Mouse (Mus musculus) kidney, embryonic 15.5 days (tissue): Measurements from ENCODE around the gene Srrm3. TPM values are rescaled to one million over a fixed set of nuclear protein-coding genes. Genes with fewer than 3 reads are reported as not detected.

Experiments
- microRNA-seq: library from miRNA; unstranded; fragments of <30 nt; microRNA quantifications from one replicate; pipeline ENCODE4, GENCODE M21; 2016
- polyA plus RNA-seq: library from polyadenylated mRNA; unstranded; fragments of >200 nt; fragmentation: Nextera tagmentation; extraction: Ambion mirVana; gene quantifications from 2 replicates; pipeline ENCODE4 v1.2.1, GENCODE M21; 2015

Srrm3 gene
- polyA plus RNA-seq, 1 experiment from 2014 or later: 1.2 TPM

Small RNA genes lying within 50 kb of the gene (microRNA-seq; reads per million reads assigned to microRNA genes)
- not detected for gene Gm23268

Other genes starting within 250 kb of the Srrm3 start
- not detected in 2 replicates for gene Ccl26, start 243.3 kb upstream of the Srrm3 start, polyA plus RNA-seq
- gene Ccl24, start 233.8 kb upstream of the Srrm3 start, polyA plus RNA-seq: 1.9 and 2.4 TPM in 2 replicates
- 45.9 and 51.9 TPM in 2 replicates for gene Rhbdd2, start 174.3 kb upstream of the Srrm3 start, polyA plus RNA-seq
- 78.2 and 89.0 TPM in 2 replicates for gene Por, start 136.9 kb upstream of the Srrm3 start, polyA plus RNA-seq
- 64.2 and 68.1 TPM in 2 replicates for gene Tmem120a, start 62.4 kb upstream of the Srrm3 start, polyA plus RNA-seq
- 0.17 and 0.39 TPM in 2 replicates for gene Styxl1, start 28.5 kb upstream of the Srrm3 start, polyA plus RNA-seq
- 568 and 588 TPM in 2 replicates for gene Mdh2, start 28.4 kb upstream of the Srrm3 start, polyA plus RNA-seq
- gene Hspb1, start 81.0 kb downstream of the Srrm3 start, polyA plus RNA-seq: 70.0 and 72.9 TPM in 2 replicates
- gene Ywhag, start 127.7 kb downstream of the Srrm3 start, polyA plus RNA-seq: 179 and 189 TPM in 2 replicates
- 9.6 and 10.1 TPM in 2 replicates for gene Ssc4d, start 167.6 kb downstream of the Srrm3 start, polyA plus RNA-seq
- 0.30 TPM in 1 of 2 replicates, not detected in the other for gene Zp3, start 173.2 kb downstream of the Srrm3 start, polyA plus RNA-seq
- gene Dtx2, start 187.9 kb downstream of the Srrm3 start, polyA plus RNA-seq: 29.4 and 29.9 TPM in 2 replicates
- gene Upk3b, start 231.6 kb downstream of the Srrm3 start, polyA plus RNA-seq: 2.6 and 5.9 TPM in 2 replicates
- 2.8 and 3.2 TPM in 2 replicates for gene Upk3bl, start 247.6 kb downstream of the Srrm3 start, polyA plus RNA-seq